Mouse (Mus musculus) ES-E14 (cell line): ENCODE measurements around the gene Wdr83.

Experiments used
- CHD2 ChIP-seq: IDR thresholded peaks from 2 replicates; pipeline ENCODE4 v1.6.1; 2014; ENCODE audit warnings: mild to moderate bottlenecking, low read depth, low read length, inconsistent platforms
- HCFC1 ChIP-seq: IDR thresholded peaks from 2 replicates; pipeline ENCODE4 v1.6.1; 2012; ENCODE audit warnings: low read length, inconsistent platforms, borderline replicate concordance; ENCODE audit not compliant: insufficient read depth
- MAFK ChIP-seq: IDR thresholded peaks from 2 replicates; pipeline ENCODE4 v1.6.1; 2014; ENCODE audit warnings: mild to moderate bottlenecking, low read depth, low read length, inconsistent platforms; ENCODE audit not compliant: insufficient read depth
- ZC3H11A ChIP-seq: IDR thresholded peaks from 2 replicates; pipeline ENCODE4 v1.6.1; 2012; ENCODE audit warnings: low read depth, mild to moderate bottlenecking, inconsistent platforms, low read length, borderline replicate concordance
- ZNF384 ChIP-seq: IDR thresholded peaks from 2 replicates; pipeline ENCODE4 v1.6.1; 2012; ENCODE audit warnings: low read depth, low read length, inconsistent platforms

- TF ChIP-seq HCFC1: no peak
- no peak for TF ChIP-seq CHD2
- TF ChIP-seq ZNF384: no peak
- no peak for TF ChIP-seq MAFK
- no peak for TF ChIP-seq ZC3H11A
Measured at GRCm38 (mm10) chr8:85076001-85076400, 5.1 kb downstream of the Wdr83 start.
